Mouse (Mus musculus): Measurements from ENCODE around the gene Bclaf3.

DNA sequence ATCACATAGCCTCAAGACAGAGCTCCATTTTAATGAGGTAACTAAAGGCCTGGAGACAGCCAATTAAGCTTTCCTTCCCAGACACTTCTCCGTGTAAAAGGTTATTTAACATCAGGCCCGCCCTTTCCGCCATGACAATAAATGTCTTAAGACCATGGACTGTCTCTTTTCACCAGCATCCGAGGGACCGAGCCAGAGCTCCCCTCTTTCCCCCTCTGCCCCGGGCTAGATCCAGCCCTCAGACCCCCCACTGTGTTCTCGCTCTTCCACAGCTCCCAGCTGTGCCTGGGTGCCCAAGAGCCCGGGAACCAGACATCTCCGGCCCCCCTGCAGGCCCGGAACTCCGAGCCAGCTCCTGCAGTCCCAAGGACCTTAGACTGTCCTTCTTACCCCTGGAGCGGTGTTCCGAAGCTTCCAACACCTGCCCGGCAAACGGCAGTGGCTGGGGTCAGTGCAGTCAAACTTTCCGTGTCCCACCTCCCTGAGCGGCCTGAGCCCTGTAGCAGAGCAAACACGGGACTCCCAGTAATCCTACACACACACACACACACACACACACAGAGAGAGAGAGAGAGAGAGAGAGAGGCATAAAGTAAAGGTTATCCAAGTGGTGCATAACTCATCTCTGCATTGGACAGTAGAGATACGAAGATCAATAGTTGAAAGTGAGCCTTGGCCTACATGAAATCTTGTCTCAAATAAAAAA lies 18.0 kb upstream of the Bclaf3 start:
- TF ChIP-seq POLR2A (IDR thresholded peaks at IDR 0.05; ENCODE audit: borderline replicate concordance, extremely low read depth, low read depth, low read length) (no peak), CTCF (IDR thresholded peaks at IDR 0.05; ENCODE audit: insufficient read depth, low read length) (no peak)

Data from lung, adult 2 months (tissue).